Mouse (Mus musculus) limb, embryonic 10.5 days (tissue): ENCODE measurements at regions not wholly inside any gene's neighbourhood (a gene's known extent, or its start where the extent isn't known, plus 50 kb on each side); places are given as distances from the start of the nearest gene placed in this dataset.

Experiments used
- DNase-seq: peaks from one replicate; pipeline ENCODE4 v3.0.0-alpha.2; 2017; ENCODE audit warnings: low spot score
- H3K27ac ChIP-seq: fragments of 300-500 bp; sonication (generic); 2 replicates; pipeline ENCODE4 v1.5.1; 2016; ENCODE audit warnings: mild to moderate bottlenecking
- H3K27me3 ChIP-seq: fragments of 300-500 bp; sonication (generic); 2 replicates; pipeline ENCODE4 v1.6.1; 2016; ENCODE audit warnings: low read depth, mild to moderate bottlenecking; ENCODE audit not compliant: poor library complexity, severe bottlenecking
- H3K36me3 ChIP-seq: fragments of 300-500 bp; sonication (generic); 2 replicates; pipeline ENCODE4 v1.6.1; 2016; ENCODE audit warnings: mild to moderate bottlenecking, moderate library complexity
- H3K4me1 ChIP-seq: fragments of 300-500 bp; sonication (generic); 2 replicates; pipeline ENCODE4 v1.6.1; 2016
- H3K4me3 ChIP-seq: fragments of 300-500 bp; sonication (generic); 2 replicates; pipeline ENCODE4 v1.5.1; 2016; ENCODE audit warnings: mild to moderate bottlenecking, moderate library complexity
- H3K9me3 ChIP-seq: fragments of 300-500 bp; sonication (generic); replicated peaks from 2 replicates; pipeline ENCODE4 v1.6.1; 2016; ENCODE audit warnings: mild to moderate bottlenecking
- WGBS: fragments of 180-500 bp; shearing (Covaris S2); methylation state at CpG from one replicate; pipeline ENCODE4 v1.1.7; 2016; 5-methylcytosine and 5-hydroxymethylcytosine counted together

DNA sequence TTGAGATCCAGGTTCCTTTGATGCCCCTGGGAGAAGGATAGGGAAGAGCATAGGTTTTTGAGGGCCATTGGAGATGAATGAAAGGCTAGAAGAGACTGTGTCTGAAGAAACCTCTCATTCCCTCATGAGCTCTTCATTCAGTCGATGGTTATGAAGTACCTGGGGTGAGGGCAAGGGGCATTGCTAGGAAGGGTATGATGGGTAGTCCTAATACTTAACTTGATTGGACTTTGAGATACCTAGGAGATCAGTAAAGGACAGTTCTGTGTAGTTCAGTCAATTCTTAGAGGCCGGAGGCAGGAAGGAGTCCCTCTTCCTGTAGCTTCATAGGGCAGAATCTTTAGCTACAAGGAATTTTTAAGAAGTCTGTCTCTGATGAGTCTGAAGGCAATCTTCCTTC is 246.8 kb downstream of the Zfp619 start:
- H3K27ac ChIP-seq = no peak overlapping the region
- H3K36me3 ChIP-seq = no peaks in the 10 kb centered on the region
- no peaks in the 10 kb centered on the region for H3K4me1 ChIP-seq
- H3K27me3 ChIP-seq = no peaks in the 10 kb centered on the region
- no peak overlapping the region for H3K4me3 ChIP-seq
- no peaks in the 10 kb centered on the region for H3K9me3 ChIP-seq
- 88% methylated on average over 2 of the region's 2 CpGs for WGBS
- DNase-seq = no peak

DNA sequence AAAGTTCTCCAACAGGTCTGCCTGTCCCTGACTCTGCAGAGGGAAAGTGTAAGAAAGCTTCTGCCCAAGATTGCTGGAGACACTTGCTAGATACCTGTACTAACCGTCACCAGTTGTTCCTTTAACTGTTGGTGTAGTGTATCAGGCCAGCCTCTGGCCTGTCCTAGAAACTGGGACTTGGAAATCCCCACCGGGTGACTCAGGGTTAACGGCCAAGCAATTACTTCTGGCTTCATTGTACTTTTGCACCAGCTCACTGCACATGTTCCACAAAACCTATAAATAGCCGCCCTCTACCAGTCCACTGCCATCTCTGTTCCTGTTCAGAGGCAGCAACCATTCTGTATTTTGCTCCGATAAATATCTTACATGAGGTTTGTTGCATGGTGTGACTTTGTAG is 247.5 kb downstream of the Zfp619 start:
- H3K27ac ChIP-seq = no peak overlapping the region
- 86% methylated on average over 5 of the region's 5 CpGs for WGBS
- no peak for DNase-seq

DNA sequence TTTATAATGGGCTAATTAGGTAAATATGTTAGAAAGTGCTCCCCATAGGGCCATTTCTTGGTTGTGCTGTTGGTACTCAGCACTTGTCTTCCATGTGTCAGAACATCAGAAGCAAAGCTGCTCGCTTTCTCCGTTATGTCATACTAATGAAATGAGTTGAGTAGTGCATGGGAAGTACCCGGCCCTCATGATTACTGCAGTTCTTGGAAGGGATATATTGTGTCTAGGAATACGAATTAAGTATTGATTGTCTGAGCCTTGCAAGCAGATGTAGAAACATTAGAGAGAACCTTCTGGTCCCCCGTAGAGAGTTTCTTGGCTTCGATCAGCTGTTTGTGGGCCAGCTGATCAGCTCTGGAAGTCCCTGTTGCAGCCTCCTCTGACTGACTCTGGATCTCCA is 255.7 kb downstream of the Zfp619 start:
- H3K27me3 ChIP-seq = no peaks in the 10 kb centered on the region
- no peaks in the 10 kb centered on the region for H3K36me3 ChIP-seq
- H3K27ac ChIP-seq = no peak overlapping the region
- no peaks in the 10 kb centered on the region for H3K9me3 ChIP-seq
- no peak for DNase-seq
- H3K4me1 ChIP-seq = no peaks in the 10 kb centered on the region
- WGBS = 93% methylated on average over 6 of the region's 6 CpGs
- H3K4me3 ChIP-seq = no peak overlapping the region

More for the DNA sequence above, 247.5 kb downstream of the Zfp619 start:
- Histone ChIP-seq H3K9me3 (no peaks in the 10 kb centered on the region), H3K4me1 (no peaks in the 10 kb centered on the region), H3K27me3 (no peaks in the 10 kb centered on the region), H3K36me3 (no peaks in the 10 kb centered on the region), H3K4me3 (no peak overlapping the region)

DNA sequence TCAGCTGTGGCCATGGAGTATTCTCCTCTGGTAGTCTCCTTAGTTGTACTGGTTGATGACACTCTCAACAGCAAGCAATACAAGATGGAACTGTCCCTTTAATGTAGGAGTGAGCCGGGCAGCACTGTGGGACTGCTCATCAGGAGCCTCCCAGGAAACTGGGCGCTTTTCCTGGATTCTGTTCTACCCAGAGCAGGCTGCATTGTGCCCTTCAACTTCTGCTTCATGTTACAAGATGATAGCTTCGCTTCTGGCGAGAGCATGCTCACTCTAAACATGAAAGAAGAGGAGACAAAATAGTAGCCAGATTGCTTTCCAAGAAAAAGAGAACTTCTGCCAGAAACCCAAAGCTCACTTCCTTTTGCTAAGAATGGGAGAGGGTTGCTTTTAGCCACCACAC is 271.8 kb downstream of the Zfp619 start:
- H3K9me3 ChIP-seq = no peaks in the 10 kb centered on the region
- H3K4me1 ChIP-seq = no peaks in the 10 kb centered on the region
- no peak for DNase-seq
- H3K4me3 ChIP-seq = no peak overlapping the region
- H3K27me3 ChIP-seq = no peaks in the 10 kb centered on the region
- WGBS = 82% methylated on average over 4 of the region's 4 CpGs
- no peaks in the 10 kb centered on the region for H3K36me3 ChIP-seq
- H3K27ac ChIP-seq = no peak overlapping the region

DNA sequence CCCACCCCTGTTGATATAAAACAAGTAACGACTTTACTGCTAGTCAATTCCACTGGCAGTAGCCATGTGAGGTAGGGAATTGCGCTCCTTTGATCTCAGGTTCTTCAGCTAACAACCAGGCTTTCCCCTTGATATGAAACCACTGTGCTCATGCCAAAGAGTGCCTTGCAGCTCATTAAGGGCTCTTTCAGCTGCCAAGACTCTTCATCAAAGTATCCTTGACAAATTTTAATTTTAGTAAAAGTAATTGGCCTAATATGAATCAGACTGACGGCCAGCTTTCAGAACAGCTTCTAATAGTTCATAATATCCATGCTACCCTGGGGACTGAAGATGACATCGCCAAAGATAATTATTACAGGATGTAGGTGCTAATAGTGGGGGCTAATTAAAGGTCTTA is 272.3 kb downstream of the Zfp619 start:
- DNase-seq = no peak
- WGBS = 73% methylated on average over 4 of the region's 4 CpGs
- no peaks in the 10 kb centered on the region for H3K27me3 ChIP-seq

DNA sequence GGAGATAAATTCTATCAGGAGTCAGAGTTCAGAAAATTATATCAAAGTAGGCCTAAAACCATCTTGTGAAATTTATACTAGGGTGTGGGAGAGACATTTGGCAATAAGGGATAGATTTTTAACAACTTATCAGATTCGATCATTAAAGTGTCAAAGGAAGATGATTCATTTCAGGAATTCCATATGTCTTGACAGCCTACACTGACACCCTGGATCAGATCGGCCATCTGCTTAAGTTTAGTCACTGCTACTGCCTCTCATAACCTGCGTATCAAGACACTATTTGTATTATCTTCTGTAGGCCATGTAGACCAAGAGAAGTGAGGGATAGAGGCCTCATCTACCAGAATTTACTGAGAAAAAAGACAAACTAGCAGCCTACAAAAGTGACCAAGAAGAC is 277.2 kb downstream of the Zfp619 start:
- DNase-seq = no peak
- H3K36me3 ChIP-seq = no peaks in the 10 kb centered on the region
- no peaks in the 10 kb centered on the region for H3K4me1 ChIP-seq
- H3K27me3 ChIP-seq = no peaks in the 10 kb centered on the region
- H3K27ac ChIP-seq = no peak overlapping the region
- H3K9me3 ChIP-seq = no peaks in the 10 kb centered on the region
- H3K4me3 ChIP-seq = no peak overlapping the region
- 89% methylated on average over 3 of the region's 3 CpGs for WGBS

More for the DNA sequence above, 272.3 kb downstream of the Zfp619 start:
- Histone ChIP-seq H3K27ac (no peak overlapping the region), H3K9me3 (no peaks in the 10 kb centered on the region), H3K4me1 (no peaks in the 10 kb centered on the region), H3K4me3 (no peak overlapping the region), H3K36me3 (no peaks in the 10 kb centered on the region)

DNA sequence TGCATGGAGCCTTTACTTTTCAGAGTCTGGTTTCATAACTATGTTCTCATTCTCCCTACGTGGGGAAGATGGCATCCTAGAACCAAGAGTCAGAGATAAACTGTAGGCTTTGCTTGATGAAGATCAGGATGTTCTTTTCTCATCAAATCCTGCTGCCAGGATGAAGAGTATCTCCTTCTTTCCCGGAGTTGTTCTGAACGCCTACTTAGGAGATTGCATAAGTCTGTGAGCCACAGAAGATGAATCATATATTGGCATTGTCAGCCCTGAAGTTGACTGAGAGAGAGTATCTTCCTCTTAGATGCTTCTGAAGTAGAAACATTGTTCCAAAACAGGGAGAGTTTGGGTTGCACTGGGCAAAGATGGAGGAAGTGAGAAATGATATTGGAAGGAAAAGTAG is 286.7 kb downstream of the Zfp619 start:
- no peak overlapping the region for H3K27ac ChIP-seq
- H3K9me3 ChIP-seq = no peaks in the 10 kb centered on the region
- H3K36me3 ChIP-seq = no peaks in the 10 kb centered on the region
- H3K4me1 ChIP-seq = no peaks in the 10 kb centered on the region
- 81% methylated on average over 3 of the region's 3 CpGs for WGBS
- H3K27me3 ChIP-seq = no peaks in the 10 kb centered on the region
- H3K4me3 ChIP-seq = no peak overlapping the region
- DNase-seq = no peak

DNA sequence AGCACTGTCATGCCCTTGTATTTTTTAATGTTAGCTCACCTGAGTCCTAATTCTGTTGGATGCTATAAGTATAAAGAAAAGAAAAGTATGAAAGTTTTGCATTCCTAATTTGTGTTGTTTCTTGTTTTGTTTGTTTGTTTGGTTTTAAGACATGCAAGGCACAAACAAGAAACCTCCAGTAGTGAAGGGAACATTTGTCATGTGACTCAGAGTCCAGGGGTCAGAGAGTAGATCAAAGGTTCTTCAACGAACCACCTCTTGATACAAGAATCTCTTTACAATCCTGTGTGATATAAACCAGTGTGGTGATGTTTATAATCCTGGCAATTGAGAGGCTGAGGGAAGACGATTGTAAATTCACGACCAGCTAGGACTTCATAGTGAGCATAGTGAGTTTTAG is 300.5 kb downstream of the Zfp619 start:
- Histone ChIP-seq H3K36me3 (no peaks in the 10 kb centered on the region), H3K27ac (no peak overlapping the region), H3K4me1 (no peaks in the 10 kb centered on the region), H3K9me3 (no peaks in the 10 kb centered on the region), H3K27me3 (no peaks in the 10 kb centered on the region), H3K4me3 (no peak overlapping the region)
- no peak for DNase-seq
- 54% methylated on average over 3 of the region's 3 CpGs for WGBS

DNA sequence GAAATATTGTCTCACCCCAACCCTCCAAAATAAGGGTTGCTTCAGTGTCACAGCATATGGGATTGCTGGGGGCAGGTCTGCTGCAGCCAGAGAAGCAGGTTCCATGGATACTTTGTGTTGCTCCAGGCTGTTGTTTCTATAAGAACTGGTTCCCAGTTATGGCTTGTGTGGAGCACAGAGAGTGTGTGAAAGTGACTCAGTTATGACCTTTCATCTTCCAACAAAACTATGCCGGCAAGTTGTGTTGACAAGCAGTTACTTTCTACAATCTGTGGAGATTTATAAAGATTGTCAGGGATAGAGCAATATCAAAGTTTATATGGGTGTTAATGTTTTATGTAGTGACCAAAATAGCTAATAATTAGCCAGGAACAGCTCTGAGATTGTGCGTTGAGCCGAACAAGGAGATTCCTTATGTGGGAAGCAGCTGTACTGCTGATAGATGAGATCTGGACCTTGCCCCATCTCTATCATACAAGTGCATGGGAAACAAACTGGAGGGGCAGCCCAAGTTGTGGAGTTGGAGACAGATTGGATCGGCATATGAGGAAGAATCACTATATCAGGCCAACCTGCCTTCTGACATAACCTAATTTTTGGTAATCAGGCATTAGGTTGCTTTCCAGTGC is 305.1 kb downstream of the Zfp619 start:
- no peaks in the 10 kb centered on the region for H3K4me1 ChIP-seq
- H3K27ac ChIP-seq = no peak overlapping the region
- WGBS = 97% methylated on average over 4 of the region's 4 CpGs
- H3K36me3 ChIP-seq = no peaks in the 10 kb centered on the region
- H3K27me3 ChIP-seq = no peaks in the 10 kb centered on the region
- no peaks in the 10 kb centered on the region for H3K9me3 ChIP-seq
- H3K4me3 ChIP-seq = no peak overlapping the region
- no peak for DNase-seq

DNA sequence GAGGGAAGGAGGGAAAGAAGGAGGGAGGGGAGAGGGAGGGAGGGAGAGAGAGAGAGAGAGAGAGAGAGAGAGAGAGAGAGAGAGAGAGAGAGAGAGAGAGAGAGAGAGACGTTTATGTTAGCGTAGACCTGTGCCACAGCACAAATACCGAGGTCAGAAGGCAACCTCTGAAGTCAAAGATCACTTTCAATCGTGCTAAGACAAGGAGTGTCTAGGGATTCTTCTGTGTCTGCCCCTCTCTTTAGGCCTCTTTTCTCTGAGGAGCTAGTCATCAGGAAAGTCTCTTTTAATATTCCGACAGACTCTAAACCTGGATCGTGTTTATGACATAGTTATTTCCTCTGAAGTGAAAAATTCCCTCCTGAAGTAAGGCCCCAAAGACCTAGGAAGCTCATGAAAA is 310.8 kb downstream of the Zfp619 start:
- H3K4me3 ChIP-seq = no peak overlapping the region

DNA sequence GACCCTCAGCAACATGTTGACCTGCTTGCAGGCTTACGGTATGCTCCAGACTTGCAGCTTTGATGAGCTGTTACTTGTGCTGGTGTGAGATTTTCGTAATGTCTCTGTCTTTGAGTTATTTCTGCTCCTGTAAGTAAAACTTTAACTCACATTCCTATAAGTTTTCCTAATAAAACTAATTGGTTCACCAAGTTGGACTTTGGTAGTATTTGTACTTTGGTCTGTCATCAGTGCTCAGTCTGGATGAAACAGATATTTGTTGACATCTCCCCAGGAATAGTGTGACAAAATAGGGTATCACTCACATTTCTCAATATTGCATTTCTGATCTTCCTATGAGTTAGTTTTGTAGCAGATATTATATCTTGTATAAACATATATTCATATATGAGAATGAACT is 313.3 kb downstream of the Zfp619 start:
- H3K4me1 ChIP-seq = no peaks in the 10 kb centered on the region
- no peak overlapping the region for H3K4me3 ChIP-seq
- no peaks in the 10 kb centered on the region for H3K9me3 ChIP-seq
- H3K36me3 ChIP-seq = no peaks in the 10 kb centered on the region
- 81% methylated on average over 2 of the region's 2 CpGs for WGBS
- no peak overlapping the region for H3K27ac ChIP-seq
- H3K27me3 ChIP-seq = no peaks in the 10 kb centered on the region
- DNase-seq = no peak

More for the DNA sequence above, 310.8 kb downstream of the Zfp619 start:
- Histone ChIP-seq H3K4me1 (no peaks in the 10 kb centered on the region), H3K36me3 (no peaks in the 10 kb centered on the region), H3K9me3 (no peaks in the 10 kb centered on the region), H3K27ac (no peak overlapping the region), H3K27me3 (no peaks in the 10 kb centered on the region)
- DNase-seq = no peak
- WGBS = 72% methylated on average over 6 of the region's 6 CpGs

DNA sequence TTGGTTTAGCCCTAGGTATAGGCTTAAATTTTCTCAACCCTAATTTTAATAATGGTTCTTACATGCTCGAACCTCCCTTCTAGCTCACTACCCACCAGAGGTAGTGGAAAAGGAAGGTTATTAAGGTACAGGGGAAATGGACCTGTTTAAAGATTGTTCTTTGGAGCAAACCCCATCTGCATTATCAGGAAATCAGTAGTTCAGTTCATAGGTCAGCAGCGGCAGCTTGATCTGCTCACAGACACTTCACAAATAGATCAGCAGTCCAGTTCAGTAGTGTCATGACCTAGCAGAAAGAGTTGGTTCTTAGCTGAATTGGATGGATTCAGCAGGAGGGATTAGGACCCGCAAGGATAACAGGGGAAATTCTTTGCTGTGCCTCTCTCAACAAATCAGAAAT is 324.4 kb downstream of the Zfp619 start:
- H3K4me3 ChIP-seq = no peak overlapping the region
- H3K27me3 ChIP-seq = no peaks in the 10 kb centered on the region
- WGBS = 83% methylated on average over 3 of the region's 3 CpGs
- no peaks in the 10 kb centered on the region for H3K36me3 ChIP-seq
- H3K27ac ChIP-seq = no peak overlapping the region
- DNase-seq = no peak
- no peaks in the 10 kb centered on the region for H3K9me3 ChIP-seq
- H3K4me1 ChIP-seq = no peaks in the 10 kb centered on the region

DNA sequence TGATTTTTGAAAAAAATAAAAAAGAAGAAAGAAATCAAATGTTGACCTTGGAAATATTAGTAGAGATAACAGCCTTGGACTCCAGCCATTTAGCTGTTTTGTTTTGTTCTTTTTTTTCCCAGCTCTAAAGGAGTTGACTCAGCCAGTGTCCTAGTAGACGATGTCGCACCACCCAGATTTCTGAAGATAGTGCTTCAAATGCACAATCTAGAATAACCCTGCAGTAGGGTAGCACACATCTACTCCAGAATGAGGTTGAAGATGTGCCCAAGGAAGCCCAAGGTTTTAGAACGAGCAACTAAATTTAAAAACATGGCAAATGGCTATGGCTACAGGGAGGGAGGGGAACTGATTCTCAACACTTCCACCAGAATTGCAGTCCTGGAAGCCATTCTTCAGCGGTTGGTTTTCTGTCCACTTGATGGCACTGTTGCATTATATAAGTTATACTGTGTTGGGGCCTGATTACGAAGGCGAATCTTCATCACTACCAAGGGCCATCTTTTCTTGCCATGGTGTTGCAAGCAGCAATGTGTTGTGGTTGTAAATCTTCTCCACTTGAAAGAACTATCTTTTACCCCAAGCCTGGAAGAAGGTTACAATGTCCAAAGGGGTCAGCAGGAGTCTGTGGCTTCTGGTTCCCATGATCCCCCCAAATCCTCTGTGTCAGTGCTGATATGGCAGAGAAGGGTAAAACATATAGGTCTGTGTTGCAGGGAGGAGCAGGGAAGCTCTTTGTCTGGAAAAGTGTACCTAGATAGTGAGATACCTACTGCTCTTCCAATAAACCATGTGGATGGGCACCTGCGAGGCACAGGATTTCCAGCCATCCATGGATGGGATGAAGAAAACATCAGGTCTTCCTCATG is 330.6 kb downstream of the Zfp619 start:
- Histone ChIP-seq H3K27ac (no peak overlapping the region), H3K27me3 (no peaks in the 10 kb centered on the region), H3K36me3 (no peaks in the 10 kb centered on the region), H3K9me3 (no peaks in the 10 kb centered on the region), H3K4me1 (no peaks in the 10 kb centered on the region), H3K4me3 (no peak overlapping the region)
- 51% methylated on average over 7 of the region's 7 CpGs for WGBS
- peak; percentile 35 for DNase-seq
